Mouse (Mus musculus): ENCODE data around the gene Id1.

GRCm38 (mm10) chr2:152696016-152696415 is 40.0 kb upstream of the Id1 start:
- TF ChIP-seq CTCF (IDR thresholded peaks at IDR 0.05; ENCODE audit: low read depth, low read length) = no peak
- TF ChIP-seq POLR2A (IDR thresholded peaks at IDR 0.05; ENCODE audit: borderline replicate concordance, low read depth, low read length) = no peak
